Mouse (Mus musculus) liver, embryonic 14.5 days (tissue): Measurements from ENCODE around the gene Nr1h4. TPM values are rescaled to one million over a fixed set of nuclear protein-coding genes. Genes with fewer than 3 reads are reported as not detected.
A peak's percentile ranks its signal among the peaks of the same experiment; 100 is the strongest.

Source experiments
- ATAC-seq: fragments of 200-750 bp; cut with Nextera tagmentation; 2 replicates; pipeline ENCODE4 v1.8.0; 2017; ENCODE audit warnings: moderate number of reproducible peaks, mild to moderate bottlenecking, moderate library complexity; ENCODE audit not compliant: insufficient read depth
- DNase-seq, 3 experiments: peaks; one replicate each; pipeline ENCODE4 v3.0.0-alpha.2; 2012 to 2013; ENCODE audit warnings: low read depth in 3 of 3, low spot score in 3 of 3
- H3K27ac ChIP-seq: fragments of 300-500 bp; sonication (generic); 2 replicates; pipeline ENCODE4 v1.5.1; 2014; ENCODE audit warnings: moderate library complexity, mild to moderate bottlenecking, control low read depth, inconsistent platforms
- H3K27me3 ChIP-seq: fragments of 300-500 bp; sonication (generic); 2 replicates; pipeline ENCODE4 v1.6.1; 2014; ENCODE audit warnings: mild to moderate bottlenecking, low read length, moderate library complexity; ENCODE audit not compliant: control insufficient read depth, insufficient read depth
- H3K36me3 ChIP-seq: fragments of 300-500 bp; sonication (generic); replicated peaks from 2 replicates; pipeline ENCODE4 v1.6.1; 2014; ENCODE audit warnings: low read depth; ENCODE audit not compliant: control insufficient read depth, insufficient read depth
- H3K4me1 ChIP-seq, 2 experiments: fragments of 200-500 bp in 1 of 2; fragments of 300-500 bp in 1 of 2; sonication (generic) in 1 of 2; replicated peaks; 2 replicates each; pipeline ENCODE4 v1.6.1; 2012 to 2014; ENCODE audit warnings: antibody characterized with exemption in 1 of 2, inconsistent platforms in 1 of 2, low read length in 1 of 2; ENCODE audit not compliant: control insufficient read depth in 2 of 2, insufficient read depth in 2 of 2
- H3K4me2 ChIP-seq: fragments of 300-500 bp; sonication (generic); 2 replicates; pipeline ENCODE4 v1.6.1; 2014; ENCODE audit warnings: low read depth, mild to moderate bottlenecking, control low read depth, moderate library complexity
- H3K4me3 ChIP-seq, 2 experiments: fragments of 200-500 bp in 1 of 2; fragments of 300-500 bp in 1 of 2; sonication (generic) in 1 of 2; 2 replicates each; pipeline ENCODE4 v1.5.1; 2012 to 2014; ENCODE audit warnings: low read depth in 2 of 2, low read length in 2 of 2, mild to moderate bottlenecking in 2 of 2, control low read depth in 1 of 2, inconsistent platforms in 1 of 2, moderate library complexity in 1 of 2; ENCODE audit not compliant: insufficient read depth in 1 of 2
- H3K9ac ChIP-seq: fragments of 300-500 bp; sonication (generic); replicated peaks from 2 replicates; pipeline ENCODE4 v1.6.1; 2014; ENCODE audit warnings: mild to moderate bottlenecking, control low read depth, moderate library complexity
- H3K9me3 ChIP-seq: fragments of 300-500 bp; sonication (generic); 2 replicates; pipeline ENCODE4 v1.6.1; 2016; ENCODE audit warnings: low read length, mixed read lengths; ENCODE audit not compliant: control insufficient read depth
- CTCF ChIP-seq: IDR thresholded peaks from 2 replicates; pipeline ENCODE4 v1.5.1; 2016; ENCODE audit warnings: antibody characterized with exemption, low read depth, control low read depth
- EP300 ChIP-seq: IDR thresholded peaks from 2 replicates; pipeline ENCODE4 v1.6.1; 2016; ENCODE audit warnings: antibody characterized with exemption, low read depth
- WGBS: fragments of 180-500 bp; shearing (Covaris S2); extraction: QIAGEN DNeasy Blood & Tissue Kit; methylation state at CpG from one replicate; pipeline ENCODE4 v1.1.7; 2014; ENCODE audit not compliant: insufficient replicate concordance; 5-methylcytosine and 5-hydroxymethylcytosine counted together
- polyA plus RNA-seq, 2 experiments: library from polyadenylated mRNA; depleted of rRNA in 1 of 2; stranded (reverse) in 1 of 2; unstranded in 1 of 2; fragments of >200 nt; fragmentation: Nextera tagmentation in 1 of 2; extraction: Ambion mirVana in 1 of 2; gene quantifications; 2 replicates each; pipeline versions ENCODE4 v1.2.1 to v1.2.3; 2012 to 2014

Nr1h4 gene
- polyA plus RNA-seq, 2 experiments: 2.9 to 3.9 TPM

DNA sequence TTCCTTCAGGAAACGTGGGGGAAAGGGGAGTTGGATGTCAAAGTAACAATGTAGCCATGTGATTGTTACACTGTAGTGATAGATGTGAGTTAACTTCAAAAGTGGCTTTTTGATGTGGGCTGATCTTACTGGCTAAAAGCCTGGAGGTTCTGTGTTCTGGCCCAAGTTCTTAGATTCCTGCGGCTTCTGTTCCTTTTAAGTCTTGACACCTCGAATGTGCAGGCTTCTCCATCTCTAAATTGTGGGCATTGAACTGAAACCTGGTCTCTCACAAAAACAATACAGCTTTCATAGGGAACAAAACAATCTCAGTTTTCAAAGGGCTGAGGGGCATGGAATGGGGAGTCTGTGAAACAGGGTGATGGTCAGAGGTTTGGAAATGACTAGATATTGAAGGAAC, 89.0 kb downstream of the Nr1h4 start:
- Histone ChIP-seq H3K4me1 (peaks cover 3 to 13% of the 10 kb centered on the region in 2 experiments), H3K27ac (no peak overlapping the region), H3K9ac (peak overlapping the region; percentile 68), H3K36me3 (no peaks in the 10 kb centered on the region; the same call in 1 of the 2 replicates), H3K4me2 (peak overlapping the region; percentile 90), H3K9me3 (no peaks in the 10 kb centered on the region), H3K4me3 (peak overlapping the region; percentile 61 to 75; a peak in 3 of 4 replicates), H3K27me3 (no peaks in the 10 kb centered on the region)
- TF ChIP-seq CTCF: no peak
- TF ChIP-seq EP300: no peak
- no peak for DNase-seq
- 38% methylated on average over 3 of the region's 3 CpGs for WGBS
- no peak for ATAC-seq

DNA sequence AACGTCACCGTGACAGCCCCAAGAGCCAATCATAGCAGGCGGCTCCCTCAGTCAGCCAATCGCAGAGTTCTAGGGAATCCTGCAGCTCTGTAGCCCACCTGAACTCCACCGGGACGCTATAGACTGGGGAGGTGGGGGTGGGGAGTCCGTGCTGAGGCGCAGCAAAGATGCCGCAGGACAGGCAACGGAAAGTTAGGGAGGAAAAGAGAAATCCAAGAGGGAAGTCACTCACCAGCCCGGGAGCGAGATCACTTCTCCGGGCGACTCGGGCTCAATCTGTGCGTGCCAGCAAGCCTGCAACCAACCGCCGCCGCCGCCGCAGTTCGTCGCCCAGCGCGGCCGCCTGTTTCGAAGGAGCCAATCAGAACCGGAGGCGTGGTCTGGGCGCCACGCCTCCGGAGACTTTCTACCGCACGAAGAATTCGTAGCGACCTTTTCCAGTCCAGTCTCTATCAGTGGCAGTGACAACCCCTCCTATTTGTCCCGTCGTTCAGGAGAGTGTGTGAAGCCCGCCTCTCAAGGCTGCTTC, 89.7 kb downstream of the Nr1h4 start, which contains the start of gene Gas2l3:
Gene Gas2l3, minus strand, starts transcription at position 345 of the 529 bp plus-strand sequence.
- Histone ChIP-seq H3K27me3 (no peaks in the 10 kb centered on the region), H3K36me3 (no peaks in the 10 kb centered on the region; the same call in 1 of the 2 replicates), H3K9me3 (no peaks in the 10 kb centered on the region), H3K4me3 (peak within 1 kb of the TSS; percentile 75 to 93), H3K9ac (peak within 1 kb of the TSS; percentile 68), H3K4me2 (peak within 1 kb of the TSS; percentile 90), H3K27ac (peak within 1 kb of the TSS; percentile 60), H3K4me1 (peaks cover 3 to 17% of the 10 kb centered on the region in 2 experiments)
- DNase-seq (peak; percentile 78 to 82 (median 81)), ATAC-seq (peak; percentile 92)
- 0% methylated on average over 39 of the region's 39 CpGs for WGBS
- TF ChIP-seq EP300 (no peak), CTCF (peak; percentile 22; the same call in 1 of the 2 replicates)

- peak overlapping the region; percentile 75 to 93 for H3K4me3 ChIP-seq
- H3K9me3 ChIP-seq: no peaks in the 10 kb centered on the region
- DNase-seq (peak in 1 of 3 experiments; percentile 36), ATAC-seq (peak; percentile 53)
- TF ChIP-seq CTCF: no peak
- no peak for TF ChIP-seq EP300
- peak overlapping the region; percentile 90 for H3K4me2 ChIP-seq
- peak overlapping the region; percentile 49 for H3K27ac ChIP-seq
- no peaks in the 10 kb centered on the region for H3K27me3 ChIP-seq
- H3K36me3 ChIP-seq: peaks cover 3% of the 10 kb centered on the region; the same call in 1 of the 2 replicates
- 1% methylated on average over 17 of the region's 17 CpGs for WGBS
- peak overlapping the region; percentile 65 for H3K9ac ChIP-seq
- peaks cover 3 to 17% of the 10 kb centered on the region in 2 experiments for H3K4me1 ChIP-seq
Measured at GRCm38 (mm10) chr10:89443115-89443622, 90.2 kb downstream of the Nr1h4 start.

DNA sequence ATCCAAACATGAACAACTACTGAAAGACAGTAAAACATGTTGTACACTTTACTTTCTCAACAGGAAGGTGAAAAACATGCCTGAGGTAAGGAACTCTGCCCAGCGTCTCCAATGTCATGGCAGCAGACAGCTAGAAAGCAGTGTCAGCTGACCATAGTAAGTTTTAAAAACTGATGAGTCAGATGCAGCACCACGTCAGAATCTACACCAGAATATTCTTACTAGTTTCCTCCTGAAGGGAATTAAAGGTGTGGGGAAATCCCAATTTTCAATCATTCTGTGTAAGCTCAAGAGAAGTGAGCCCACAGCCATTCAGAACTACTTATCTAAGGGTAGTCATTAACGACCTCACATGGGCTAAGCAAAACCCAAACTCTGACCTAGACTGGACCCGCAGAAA, 90.7 kb downstream of the Nr1h4 start:
- WGBS: 6% methylated on average over 4 of the region's 4 CpGs
- H3K9me3 ChIP-seq: no peaks in the 10 kb centered on the region
- H3K27ac ChIP-seq: peak overlapping the region; percentile 49
- peaks cover 5% of the 10 kb centered on the region for H3K36me3 ChIP-seq
- peak overlapping the region; percentile 75 to 93 for H3K4me3 ChIP-seq
- H3K27me3 ChIP-seq: no peaks in the 10 kb centered on the region
- H3K9ac ChIP-seq: peak overlapping the region; percentile 65
- peaks cover 3 to 17% of the 10 kb centered on the region in 2 experiments for H3K4me1 ChIP-seq
- peak in 2 of 3 experiments; percentile 24 to 26 for DNase-seq
- peak overlapping the region; percentile 90 for H3K4me2 ChIP-seq
- TF ChIP-seq EP300 (no peak), CTCF (no peak)
- no peak for ATAC-seq

GRCm38 (mm10) chr10:89441961-89442360, 91.4 kb downstream of the Nr1h4 start:
- no peak for ATAC-seq
- Histone ChIP-seq H3K4me2 (peak overlapping the region; percentile 90), H3K36me3 (peaks cover 11% of the 10 kb centered on the region), H3K4me1 (peaks cover 3 to 17% of the 10 kb centered on the region in 2 experiments), H3K4me3 (peak overlapping the region in 1 of 2 experiments; percentile 75; a peak in 2 of 4 replicates), H3K27me3 (no peaks in the 10 kb centered on the region), H3K9ac (no peak overlapping the region), H3K9me3 (no peaks in the 10 kb centered on the region), H3K27ac (no peak overlapping the region)
- no peak for TF ChIP-seq EP300
- no peak for TF ChIP-seq CTCF
- 83% methylated on average over 3 of the region's 3 CpGs for WGBS
- DNase-seq: no peak
